Mouse (Mus musculus): ENCODE measurements around the gene Galnt7. TPM values are rescaled to one million over a fixed set of nuclear protein-coding genes. Genes with fewer than 3 reads are reported as not detected.
A peak's percentile ranks its signal among the peaks of the same experiment; 100 is the strongest.

Gene Galnt7
- polyA plus RNA-seq, 1 experiment, result 26.1 TPM

DNA sequence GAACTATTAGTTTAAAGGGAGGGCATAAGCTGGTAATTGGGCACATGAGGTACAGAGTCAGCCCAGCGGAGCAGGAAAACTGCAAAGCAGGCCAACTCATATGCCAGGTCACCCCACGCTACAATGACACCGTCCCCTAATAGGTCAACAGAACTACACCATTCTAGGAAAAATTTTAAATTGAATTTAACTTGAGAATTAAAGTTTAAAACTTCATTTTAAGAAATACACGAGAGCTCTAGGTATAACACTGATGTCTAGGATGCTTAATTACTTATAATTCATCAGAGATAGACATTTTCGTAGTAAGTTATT lies 67.7 kb downstream of the Galnt7 start:
- H3K9me3 ChIP-seq (replicated peaks; ENCODE audit: control insufficient read depth, insufficient read depth, low read length, poor library complexity, severe bottlenecking), result 0 out of 2 replicates have a peak, but pooled peaks cover 3% of the 10 kb centered on the region
- H3K27ac ChIP-seq (ENCODE audit: insufficient read depth, low read length), result no peak overlapping the region
- H3K27me3 ChIP-seq (ENCODE audit: control insufficient read depth, insufficient read depth, low read length, poor library complexity, severe bottlenecking), result no peaks in the 10 kb centered on the region
- H3K36me3 ChIP-seq (ENCODE audit: control insufficient read depth, insufficient read depth, low read length, poor library complexity, severe bottlenecking), result peaks cover 8% of the 10 kb centered on the region
- TF ChIP-seq POLR2A (IDR thresholded peaks at IDR 0.05; ENCODE audit: insufficient read depth, low read length) (no peak), CTCF (IDR thresholded peaks at IDR 0.05; ENCODE audit: low read depth, low read length) (no peak), EP300 (IDR thresholded peaks at IDR 0.05; ENCODE audit: insufficient read depth, low read depth, low read length) (no peak)
- H3K4me1 ChIP-seq (ENCODE audit: control insufficient read depth, insufficient read depth, low read length), result peaks cover 3% of the 10 kb centered on the region
- H3K9ac ChIP-seq (ENCODE audit: low read depth, poor library complexity, severe bottlenecking), result no peak overlapping the region
- H3K4me3 ChIP-seq (ENCODE audit: low read depth, low read length), result no peak overlapping the region

GRCm38 (mm10) chr8:57584416-57585127 lies 68.3 kb downstream of the Galnt7 start:
- Histone ChIP-seq H3K9ac (ENCODE audit: low read depth, poor library complexity, severe bottlenecking) (no peak overlapping the region), H3K27ac (ENCODE audit: insufficient read depth, low read length) (no peak overlapping the region), H3K4me1 (ENCODE audit: control insufficient read depth, insufficient read depth, low read length) (peaks cover 3% of the 10 kb centered on the region), H3K27me3 (ENCODE audit: control insufficient read depth, insufficient read depth, low read length, poor library complexity, severe bottlenecking) (no peaks in the 10 kb centered on the region), H3K9me3 (replicated peaks; ENCODE audit: control insufficient read depth, insufficient read depth, low read length, poor library complexity, severe bottlenecking) (0 out of 2 replicates have a peak, but pooled peaks cover 3% of the 10 kb centered on the region), H3K4me3 (ENCODE audit: low read depth, low read length) (no peak overlapping the region), H3K36me3 (ENCODE audit: control insufficient read depth, insufficient read depth, low read length, poor library complexity, severe bottlenecking) (peaks cover 8% of the 10 kb centered on the region)
- TF ChIP-seq CTCF (IDR thresholded peaks at IDR 0.05; ENCODE audit: low read depth, low read length) (no peak), POLR2A (IDR thresholded peaks at IDR 0.05; ENCODE audit: insufficient read depth, low read length) (no peak), EP300 (IDR thresholded peaks at IDR 0.05; ENCODE audit: insufficient read depth, low read depth, low read length) (no peak)

- peak; percentile 67; the same call in 1 of the 2 replicates for TF ChIP-seq EP300 (IDR thresholded peaks at IDR 0.05; ENCODE audit: insufficient read depth, low read depth, low read length)
- TF ChIP-seq POLR2A (IDR thresholded peaks at IDR 0.05; ENCODE audit: insufficient read depth, low read length), result no peak
- TF ChIP-seq CTCF (IDR thresholded peaks at IDR 0.05; ENCODE audit: low read depth, low read length), result no peak
- Histone ChIP-seq H3K27ac (ENCODE audit: insufficient read depth, low read length) (no peak overlapping the region), H3K9ac (ENCODE audit: low read depth, poor library complexity, severe bottlenecking) (no peak overlapping the region), H3K4me3 (ENCODE audit: low read depth, low read length) (no peak overlapping the region), H3K4me1 (ENCODE audit: control insufficient read depth, insufficient read depth, low read length) (peaks cover 2% of the 10 kb centered on the region), H3K27me3 (ENCODE audit: control insufficient read depth, insufficient read depth, low read length, poor library complexity, severe bottlenecking) (no peaks in the 10 kb centered on the region), H3K9me3 (replicated peaks; ENCODE audit: control insufficient read depth, insufficient read depth, low read length, poor library complexity, severe bottlenecking) (0 out of 2 replicates have a peak, but pooled peaks cover 3% of the 10 kb centered on the region), H3K36me3 (ENCODE audit: control insufficient read depth, insufficient read depth, low read length, poor library complexity, severe bottlenecking) (peaks cover 8% of the 10 kb centered on the region)
Measured at GRCm38 (mm10) chr8:57579845-57580244, 73.0 kb downstream of the Galnt7 start.

GRCm38 (mm10) chr8:57577301-57577700 lies 75.5 kb downstream of the Galnt7 start:
- H3K9me3 ChIP-seq (replicated peaks; ENCODE audit: control insufficient read depth, insufficient read depth, low read length, poor library complexity, severe bottlenecking), result no peaks in the 10 kb centered on the region
- no peaks in the 10 kb centered on the region for H3K27me3 ChIP-seq (ENCODE audit: control insufficient read depth, insufficient read depth, low read length, poor library complexity, severe bottlenecking)
- H3K4me3 ChIP-seq (ENCODE audit: low read depth, low read length), result no peak overlapping the region
- no peak overlapping the region for H3K27ac ChIP-seq (ENCODE audit: insufficient read depth, low read length)
- H3K36me3 ChIP-seq (ENCODE audit: control insufficient read depth, insufficient read depth, low read length, poor library complexity, severe bottlenecking), result no peaks in the 10 kb centered on the region
- peaks cover 2% of the 10 kb centered on the region for H3K4me1 ChIP-seq (ENCODE audit: control insufficient read depth, insufficient read depth, low read length)
- no peak overlapping the region for H3K9ac ChIP-seq (ENCODE audit: low read depth, poor library complexity, severe bottlenecking)
- TF ChIP-seq EP300 (IDR thresholded peaks at IDR 0.05; ENCODE audit: insufficient read depth, low read depth, low read length) (no peak), POLR2A (IDR thresholded peaks at IDR 0.05; ENCODE audit: insufficient read depth, low read length) (no peak), CTCF (IDR thresholded peaks at IDR 0.05; ENCODE audit: low read depth, low read length) (no peak)

- TF ChIP-seq POLR2A (IDR thresholded peaks at IDR 0.05; ENCODE audit: insufficient read depth, low read length) (no peak), CTCF (IDR thresholded peaks at IDR 0.05; ENCODE audit: low read depth, low read length) (no peak), EP300 (IDR thresholded peaks at IDR 0.05; ENCODE audit: insufficient read depth, low read depth, low read length) (no peak)
Measured at GRCm38 (mm10) chr8:57576238-57576637, 76.6 kb downstream of the Galnt7 start.

DNA sequence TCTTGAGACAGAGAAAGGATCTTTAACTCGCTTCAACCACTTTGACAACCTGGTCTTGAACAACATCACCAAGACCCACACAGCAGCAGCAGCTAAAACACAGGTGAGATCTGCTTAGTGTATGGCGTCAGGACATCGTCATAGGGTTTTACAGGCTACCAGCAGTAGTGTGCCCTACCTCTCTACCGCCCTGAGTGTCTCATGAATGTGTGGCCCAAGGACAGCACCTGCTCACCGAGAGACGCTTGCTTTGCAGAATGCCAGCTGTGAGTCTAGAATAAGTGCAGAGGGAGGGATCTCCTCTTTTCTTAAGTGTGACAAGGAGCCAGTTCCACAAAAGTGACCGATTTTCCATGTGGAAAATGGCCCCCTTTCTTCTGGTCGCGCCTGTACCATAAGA lies 77.5 kb downstream of the Galnt7 start:
- Histone ChIP-seq H3K4me3 (ENCODE audit: low read depth, low read length) (no peak overlapping the region), H3K4me1 (ENCODE audit: control insufficient read depth, insufficient read depth, low read length) (peaks cover 1% of the 10 kb centered on the region), H3K9me3 (replicated peaks; ENCODE audit: control insufficient read depth, insufficient read depth, low read length, poor library complexity, severe bottlenecking) (no peaks in the 10 kb centered on the region), H3K27ac (ENCODE audit: insufficient read depth, low read length) (0 out of 2 replicates have a peak overlapping the region, but pooled peaks have one; percentile 22), H3K27me3 (ENCODE audit: control insufficient read depth, insufficient read depth, low read length, poor library complexity, severe bottlenecking) (no peaks in the 10 kb centered on the region), H3K36me3 (ENCODE audit: control insufficient read depth, insufficient read depth, low read length, poor library complexity, severe bottlenecking) (no peaks in the 10 kb centered on the region), H3K9ac (ENCODE audit: low read depth, poor library complexity, severe bottlenecking) (no peak overlapping the region)
- TF ChIP-seq EP300 (IDR thresholded peaks at IDR 0.05; ENCODE audit: insufficient read depth, low read depth, low read length), result no peak
- TF ChIP-seq CTCF (IDR thresholded peaks at IDR 0.05; ENCODE audit: low read depth, low read length), result no peak
- no peak for TF ChIP-seq POLR2A (IDR thresholded peaks at IDR 0.05; ENCODE audit: insufficient read depth, low read length)

More at GRCm38 (mm10) chr8:57576238-57576637, 76.6 kb downstream of the Galnt7 start:
- Histone ChIP-seq H3K27ac (ENCODE audit: insufficient read depth, low read length) (0 out of 2 replicates have a peak overlapping the region, but pooled peaks have one; percentile 22), H3K4me1 (ENCODE audit: control insufficient read depth, insufficient read depth, low read length) (peaks cover 2% of the 10 kb centered on the region), H3K9me3 (replicated peaks; ENCODE audit: control insufficient read depth, insufficient read depth, low read length, poor library complexity, severe bottlenecking) (no peaks in the 10 kb centered on the region), H3K4me3 (ENCODE audit: low read depth, low read length) (no peak overlapping the region), H3K36me3 (ENCODE audit: control insufficient read depth, insufficient read depth, low read length, poor library complexity, severe bottlenecking) (no peaks in the 10 kb centered on the region), H3K27me3 (ENCODE audit: control insufficient read depth, insufficient read depth, low read length, poor library complexity, severe bottlenecking) (no peaks in the 10 kb centered on the region), H3K9ac (ENCODE audit: low read depth, poor library complexity, severe bottlenecking) (peak overlapping the region; percentile 16; the same call in 1 of the 2 replicates)

All from ES-Bruce4 (cell line).